Mouse (Mus musculus): ENCODE results near the gene Tmem259.

DNA sequence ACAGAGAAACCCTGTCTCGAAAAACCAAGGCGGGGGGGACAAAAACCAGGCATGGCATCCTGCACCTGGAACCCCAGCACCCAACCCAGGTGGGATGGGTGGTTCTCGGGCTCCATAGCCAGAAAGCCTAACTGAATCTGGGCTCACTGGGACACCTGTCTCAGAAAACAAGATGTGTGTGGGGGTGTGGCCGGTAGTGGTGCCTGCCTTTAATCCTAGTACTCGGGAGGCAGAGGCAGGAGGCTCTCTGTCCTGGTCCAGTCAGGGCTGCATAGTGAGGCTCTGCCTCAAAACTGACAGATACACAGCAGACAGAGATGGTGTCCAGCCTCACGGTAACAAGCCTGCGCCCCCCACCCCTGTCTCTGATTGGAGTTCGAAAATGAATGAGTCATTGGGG, 38.7 kb upstream of the Tmem259 start:
- TF ChIP-seq CTCF (IDR thresholded peaks at IDR 0.05; ENCODE audit: low read depth, low read length) (no peak), EP300 (IDR thresholded peaks at IDR 0.05; ENCODE audit: insufficient read depth, low read depth, low read length) (no peak)
